Mouse (Mus musculus) forebrain, postnatal 0 days (tissue): ENCODE results near the gene Adss. TPM values are rescaled to one million over a fixed set of nuclear protein-coding genes. Genes with fewer than 3 reads are reported as not detected.

Source experiments
- ATAC-seq: fragments of 200-750 bp; cut with Nextera tagmentation; 2 replicates; pipeline ENCODE4 v1.8.0; 2017; ENCODE audit warnings: mild to moderate bottlenecking, moderate library complexity
- DNase-seq: peaks from one replicate; pipeline ENCODE4 v3.0.0-alpha.2; 2015
- H3K27ac ChIP-seq: fragments of 300-500 bp; sonication (generic); 2 replicates; pipeline ENCODE4 v1.5.1; 2014; ENCODE audit warnings: low read depth, mild to moderate bottlenecking, antibody characterized with exemption, low read length, moderate library complexity, mixed read lengths
- H3K27me3 ChIP-seq: fragments of 300-500 bp; sonication (generic); 2 replicates; pipeline ENCODE4 v1.6.1; 2014; ENCODE audit warnings: mild to moderate bottlenecking, low read length, mixed read lengths; ENCODE audit not compliant: insufficient read depth
- H3K36me3 ChIP-seq: fragments of 300-500 bp; sonication (generic); 2 replicates; pipeline ENCODE4 v1.6.1; 2014; ENCODE audit warnings: mild to moderate bottlenecking, moderate library complexity; ENCODE audit not compliant: insufficient read depth
- H3K4me1 ChIP-seq: fragments of 300-500 bp; sonication (generic); 2 replicates; pipeline ENCODE4 v1.6.1; 2014; ENCODE audit warnings: antibody characterized with exemption; ENCODE audit not compliant: insufficient read depth
- H3K4me2 ChIP-seq: fragments of 300-500 bp; sonication (generic); 2 replicates; pipeline ENCODE4 v1.6.1; 2014; ENCODE audit warnings: low read depth, mild to moderate bottlenecking, moderate library complexity
- H3K4me3 ChIP-seq: fragments of 300-500 bp; sonication (generic); 2 replicates; pipeline ENCODE4 v1.5.1; 2014; ENCODE audit warnings: low read depth, low read length, mixed read lengths
- H3K9ac ChIP-seq: fragments of 300-500 bp; sonication (generic); 2 replicates; pipeline ENCODE4 v1.6.1; 2014; ENCODE audit warnings: mild to moderate bottlenecking
- H3K9me3 ChIP-seq: fragments of 300-500 bp; sonication (generic); 2 replicates; pipeline ENCODE4 v1.6.1; 2016; ENCODE audit warnings: low read length
- CTCF ChIP-seq: sonication (generic); IDR thresholded peaks from 2 replicates; pipeline ENCODE4 v1.5.1; 2016; ENCODE audit warnings: antibody characterized with exemption, control low read depth, low read depth
- WGBS: fragments of 180-500 bp; shearing (Covaris S2); extraction: QIAGEN DNeasy Blood & Tissue Kit; methylation state at CpG from one replicate; pipeline ENCODE4 v1.1.7; 2014; 5-methylcytosine and 5-hydroxymethylcytosine counted together
- polyA plus RNA-seq: library from polyadenylated mRNA; unstranded; fragments of >200 nt; fragmentation: Nextera tagmentation; extraction: Ambion mirVana; gene quantifications from 2 replicates; pipeline ENCODE4 v1.2.1, GENCODE M21; 2015
- total RNA-seq: library from RNA; depleted of rRNA; stranded (reverse); fragments of >200 nt; gene quantifications from 2 replicates; pipeline ENCODE4 v1.2.3, GENCODE M21; 2014; rRNA removed

Adss gene
- total and polyA plus RNA-seq, 2 experiments from 2014 or later: 59.1 to 97.1 TPM

DNA sequence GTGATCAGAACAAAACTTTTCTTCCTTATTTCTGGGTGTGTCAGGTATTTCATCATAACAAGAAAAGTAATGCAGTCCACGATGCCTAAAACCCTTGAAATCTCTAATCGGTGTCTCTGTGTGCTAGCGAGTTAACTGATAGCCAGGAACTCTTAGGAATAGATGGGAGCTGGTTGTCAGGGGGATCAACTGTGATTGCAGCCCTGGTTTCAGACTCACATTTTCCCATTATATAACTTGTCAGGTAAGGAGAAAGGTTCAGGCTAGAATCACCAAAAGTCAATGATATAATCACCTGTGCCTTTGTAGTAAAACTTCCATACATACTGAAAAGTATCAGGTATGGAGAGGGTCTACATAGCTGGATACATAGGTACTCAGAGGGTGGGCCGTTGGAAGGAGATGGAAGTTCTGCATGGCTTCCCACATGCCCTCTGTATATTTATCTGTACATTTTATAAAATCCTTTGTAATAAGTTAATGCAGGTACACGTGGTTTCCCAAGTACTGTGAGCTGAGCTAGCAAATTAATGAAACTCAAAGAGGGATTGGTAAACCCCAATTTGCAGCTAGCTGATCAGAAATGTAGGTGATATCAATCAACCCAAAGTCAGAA is 81.8 kb downstream of the Adss start:
- no peak overlapping the region for H3K4me2 ChIP-seq
- no peak for ATAC-seq
- H3K27ac ChIP-seq: no peak overlapping the region
- no peak overlapping the region for H3K4me3 ChIP-seq
- H3K9me3 ChIP-seq: peaks cover 4% of the 10 kb centered on the region; the same call in 1 of the 2 replicates
- no peak overlapping the region for H3K9ac ChIP-seq
- H3K36me3 ChIP-seq: no peaks in the 10 kb centered on the region
- no peak for TF ChIP-seq CTCF
- DNase-seq: no peak
- no peaks in the 10 kb centered on the region for H3K4me1 ChIP-seq
- H3K27me3 ChIP-seq: no peaks in the 10 kb centered on the region
- WGBS: 93% methylated on average over 5 of the region's 5 CpGs

DNA sequence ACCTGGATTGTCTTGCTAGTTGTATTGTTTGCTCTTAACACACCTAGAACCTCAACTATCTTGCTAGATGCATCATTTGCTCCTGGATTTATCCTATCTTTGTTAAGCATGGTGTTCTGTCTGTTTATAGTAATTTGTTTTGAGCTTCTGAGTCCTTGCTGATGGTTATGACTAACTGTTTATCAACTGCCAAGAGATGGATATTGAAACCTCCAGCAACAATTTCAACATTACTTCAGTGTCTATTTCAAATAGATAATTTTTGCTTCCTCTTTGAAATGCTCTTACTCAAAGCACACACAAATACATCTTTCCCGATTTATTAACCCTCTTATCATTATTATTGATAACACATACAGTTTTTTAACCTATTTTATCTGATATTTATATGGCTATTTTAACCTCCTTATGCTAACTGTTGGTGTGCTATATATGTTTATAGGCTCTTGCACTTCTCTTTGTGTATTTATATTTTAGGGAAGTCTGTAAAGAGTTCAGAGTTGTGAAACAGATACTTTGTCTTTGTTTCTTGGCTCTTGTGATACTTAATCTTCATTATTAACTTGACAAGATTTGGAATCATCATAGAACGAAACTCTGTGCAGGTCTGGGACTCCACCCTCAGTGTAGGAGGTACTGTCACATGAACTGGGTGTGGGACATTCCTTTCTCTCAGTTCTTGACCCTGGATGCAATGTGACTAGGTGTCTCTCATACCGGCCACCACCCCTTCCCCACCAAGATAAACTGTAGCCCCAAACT is 82.5 kb downstream of the Adss start:
- no peak overlapping the region for H3K4me2 ChIP-seq
- no peaks in the 10 kb centered on the region for H3K36me3 ChIP-seq
- H3K27me3 ChIP-seq: no peaks in the 10 kb centered on the region
- H3K9ac ChIP-seq: no peak overlapping the region
- H3K27ac ChIP-seq: no peak overlapping the region
- DNase-seq: no peak
- H3K4me3 ChIP-seq: no peak overlapping the region
- peaks cover 4% of the 10 kb centered on the region; the same call in 1 of the 2 replicates for H3K9me3 ChIP-seq
- ATAC-seq: no peak
- no peak for TF ChIP-seq CTCF
- H3K4me1 ChIP-seq: no peaks in the 10 kb centered on the region
- WGBS: 83% methylated on average over 3 of the region's 3 CpGs

Other genes starting within 250 kb of the Adss start
- 0.54 TPM in 1 of 2 replicates, not detected in the other for gene 1700016C15Rik, start 66.7 kb downstream of the Adss start, total RNA-seq
- gene 1700016C15Rik, start 66.7 kb downstream of the Adss start, polyA plus RNA-seq: 0.19 and 0.21 TPM in 2 replicates
- gene Catspere2, start 186.9 kb upstream of the Adss start, total RNA-seq: 0.77 and 1.8 TPM in 2 replicates
- 0.45 and 0.55 TPM in 2 replicates for gene Catspere2, start 186.9 kb upstream of the Adss start, polyA plus RNA-seq